Mouse (Mus musculus) heart, postnatal 14 days (tissue): ENCODE measurements at regions not wholly inside any gene's neighbourhood (a gene's known extent, or its start where the extent isn't known, plus 50 kb on each side); places are given as distances from the start of the nearest gene placed in this dataset.
A peak's percentile ranks its signal among the peaks of the same experiment; 100 is the strongest.

ENCODE experiments used
- DNase-seq, 2 experiments: peaks; one replicate each; pipeline ENCODE4 v3.0.0; 2021 to 2022
- intact Hi-C: fragments of 180-260 bp; cut with DNase I; formaldehyde crosslinking; loops from one replicate; pipeline ENCODE4 v1.15.1; 2025

DNA sequence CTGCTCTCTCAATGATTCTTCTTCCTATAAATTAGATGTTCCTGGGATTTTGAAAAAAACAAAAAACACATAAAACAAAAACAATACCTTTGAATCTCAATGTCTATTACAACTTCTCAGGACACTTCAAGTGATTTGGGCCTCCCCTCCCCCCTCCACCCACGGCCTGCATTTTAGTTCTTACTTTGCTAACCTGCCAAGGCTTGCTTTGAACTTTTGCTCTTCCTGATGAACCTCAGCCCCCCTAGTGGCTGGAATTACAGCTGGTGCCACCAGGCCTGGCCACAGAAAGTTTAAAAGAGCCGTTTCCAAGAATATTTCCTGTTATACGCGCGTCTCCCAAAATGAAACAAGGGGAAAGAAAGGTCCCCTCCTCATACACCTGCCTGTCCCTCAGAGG is 253.4 kb downstream of the Ajap1 start:
- intact Hi-C loops = no loop called here
- DNase-seq = no peak

DNA sequence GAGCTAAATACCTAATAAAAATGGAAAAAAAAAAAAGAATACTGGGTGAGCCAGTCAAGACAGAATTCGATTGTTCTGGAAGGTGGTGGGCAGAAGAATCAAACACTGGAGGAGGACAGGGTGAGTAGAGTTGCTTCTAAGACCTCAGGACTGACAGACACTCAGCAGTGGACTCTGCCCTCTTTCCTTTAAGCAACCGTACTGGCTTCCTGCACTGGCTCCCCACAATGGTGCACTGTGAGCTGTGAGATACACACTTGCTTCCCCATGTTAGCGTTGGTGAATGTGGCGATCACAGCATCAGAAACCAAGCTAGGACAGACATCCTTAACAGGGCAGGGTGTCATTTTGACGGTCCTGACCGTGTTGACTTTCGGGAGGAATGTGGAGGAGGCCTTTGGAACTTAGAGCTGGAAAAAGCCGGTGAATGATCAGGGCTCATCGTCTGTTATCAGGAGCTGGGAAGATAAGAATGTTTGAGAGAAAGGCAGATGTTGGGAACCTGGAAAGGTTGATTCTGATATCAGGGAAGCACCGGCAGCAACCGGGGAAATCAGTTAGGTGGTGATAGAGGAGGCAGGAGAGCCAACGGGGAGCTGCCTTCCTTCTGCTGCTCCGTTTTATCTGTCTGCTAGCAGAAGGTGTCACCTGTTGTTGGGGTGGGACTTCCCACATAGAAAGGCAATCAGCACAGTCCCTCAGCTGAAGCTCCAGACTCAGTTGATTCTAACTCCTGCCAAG is 254.8 kb downstream of the Ajap1 start:
- intact Hi-C loops = no loop called here
- DNase-seq = no peak

DNA sequence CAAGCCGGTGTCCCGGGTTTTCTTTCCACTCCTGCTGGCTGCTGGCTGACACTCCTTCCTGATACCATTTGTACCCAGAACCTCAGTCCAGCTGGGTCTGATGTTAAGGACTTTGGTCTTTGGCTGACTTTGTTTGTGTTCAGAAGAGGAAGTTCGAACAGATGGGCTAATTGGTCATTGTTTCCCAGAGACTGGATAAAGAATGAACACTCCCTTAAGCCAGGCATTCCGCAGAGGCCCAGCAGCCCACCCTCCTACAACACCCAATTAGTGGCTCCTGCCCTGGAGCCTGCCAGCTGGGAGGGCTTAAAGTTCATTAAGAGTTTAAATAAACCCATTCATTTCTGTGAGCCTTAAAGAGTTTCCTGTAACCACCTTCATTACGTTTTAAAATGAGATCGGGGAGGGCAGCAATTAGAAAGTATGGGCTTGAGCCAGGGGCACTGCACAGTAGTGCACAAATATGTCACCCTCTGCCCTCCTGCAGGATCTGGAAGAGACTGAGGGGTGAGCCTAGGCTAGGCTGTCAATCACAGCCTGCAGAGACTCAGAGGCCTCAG is 257.9 kb downstream of the Ajap1 start:
- intact Hi-C loops = no loop called here

DNA sequence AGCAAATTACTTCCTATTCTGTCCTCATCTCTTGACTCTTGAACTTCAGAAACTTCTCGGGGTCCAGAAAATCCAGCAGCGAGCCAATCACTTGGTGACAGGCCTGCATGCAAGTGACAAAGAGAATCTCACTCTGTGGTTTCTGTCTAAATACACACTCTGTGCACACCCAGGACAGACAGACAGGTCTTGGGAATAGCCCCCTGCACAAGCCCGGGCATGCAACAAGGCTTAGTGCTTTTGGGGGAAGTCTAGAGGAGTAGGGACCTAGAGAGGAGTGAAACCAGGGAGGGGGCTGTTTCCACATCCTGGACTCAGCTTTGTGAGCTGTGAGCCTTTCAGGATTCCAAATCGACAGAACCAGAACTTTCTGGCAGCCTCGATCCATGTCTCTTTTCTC is 259.6 kb downstream of the Ajap1 start:
- DNase-seq = no peak
- intact Hi-C loops = no loop called here

More for the DNA sequence above, 257.9 kb downstream of the Ajap1 start:
- peak; percentile 11 to 23 for DNase-seq

DNA sequence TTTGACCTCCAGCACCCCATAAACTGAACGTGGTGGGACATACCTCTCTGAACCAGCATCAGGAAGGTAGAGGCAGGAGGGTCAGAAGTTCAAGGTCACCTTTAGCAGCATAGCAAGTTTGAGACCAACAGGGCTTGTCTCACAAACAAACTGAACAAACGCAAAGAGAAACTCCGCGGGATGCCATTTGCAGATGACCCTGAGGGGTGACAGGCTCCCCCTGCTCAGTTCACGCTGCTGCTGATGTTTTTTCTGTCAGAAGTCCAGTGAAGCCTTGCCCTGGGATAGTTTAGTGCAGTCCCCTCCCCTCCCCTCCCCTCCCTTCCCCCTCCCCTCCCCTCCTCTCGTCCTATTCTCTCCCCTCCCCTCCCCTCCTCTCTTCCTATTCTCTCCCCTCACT is 262.1 kb downstream of the Ajap1 start:
- DNase-seq = no peak
- intact Hi-C loops = no loop called here

DNA sequence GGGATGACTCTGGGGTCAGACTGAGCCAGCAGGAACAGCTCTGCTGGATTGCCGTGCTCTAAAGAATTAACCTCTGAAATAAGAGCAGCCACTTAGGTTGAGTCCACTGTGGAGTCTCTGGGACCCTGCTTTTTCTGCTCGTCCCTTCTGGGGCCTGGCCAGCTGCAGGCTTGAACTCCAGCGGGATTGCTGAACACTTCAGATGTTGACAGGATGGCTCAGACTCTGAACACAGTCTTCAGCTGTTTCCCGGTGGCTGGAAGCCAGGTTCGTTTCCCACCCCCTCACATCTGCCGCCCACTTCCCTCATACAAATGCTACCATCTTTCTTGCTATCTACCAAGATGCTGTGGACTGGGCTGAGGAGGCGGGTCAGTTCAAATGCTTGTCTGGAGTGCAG is 262.5 kb downstream of the Ajap1 start:
- DNase-seq = peak; percentile 46 to 52
- intact Hi-C loops = no loop called here

DNA sequence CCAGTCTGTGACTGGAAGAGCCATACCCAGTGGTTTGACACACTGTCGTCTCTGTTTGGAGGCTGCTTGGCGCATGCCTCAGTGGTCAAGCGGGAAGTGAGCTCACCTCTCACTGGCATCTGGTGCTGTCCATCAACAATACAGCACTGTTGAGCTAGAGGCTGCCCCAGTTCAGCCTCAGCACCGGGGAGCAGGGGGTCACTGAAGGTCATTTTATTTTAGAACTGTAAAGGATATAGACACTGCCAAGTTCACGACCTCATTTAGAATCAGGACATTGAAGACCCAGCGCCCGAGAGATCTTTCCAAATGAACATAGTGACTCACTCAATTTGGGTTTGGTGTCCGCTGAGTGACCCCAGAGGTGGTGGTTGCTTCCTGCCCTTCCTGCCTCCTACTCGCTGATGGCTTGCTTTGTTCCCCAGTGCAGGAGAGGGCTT is 265.1 kb downstream of the Ajap1 start:
- intact Hi-C loops = no loop called here
- DNase-seq = peak; percentile 17 to 23

DNA sequence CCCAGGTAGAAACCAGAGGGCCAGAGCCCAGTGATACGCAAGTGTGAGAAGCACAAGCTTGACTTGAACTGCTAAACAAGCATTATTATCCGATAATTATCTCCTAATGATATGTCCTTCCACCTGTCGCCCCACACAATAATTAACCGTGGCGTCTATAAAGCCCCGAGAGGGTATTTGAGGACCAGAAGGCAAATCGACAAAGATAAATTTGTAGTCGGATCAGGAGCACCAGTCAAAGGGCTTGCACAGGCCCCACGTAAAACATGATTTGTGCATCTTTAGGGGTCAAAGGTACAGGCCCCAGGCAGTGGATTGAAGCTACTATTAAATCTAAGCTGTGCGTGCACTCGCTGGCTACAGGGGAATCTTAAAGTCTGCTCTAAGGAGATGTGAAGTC is 270.5 kb downstream of the Ajap1 start:
- DNase-seq = no peak
- intact Hi-C loops = no loop called here

DNA sequence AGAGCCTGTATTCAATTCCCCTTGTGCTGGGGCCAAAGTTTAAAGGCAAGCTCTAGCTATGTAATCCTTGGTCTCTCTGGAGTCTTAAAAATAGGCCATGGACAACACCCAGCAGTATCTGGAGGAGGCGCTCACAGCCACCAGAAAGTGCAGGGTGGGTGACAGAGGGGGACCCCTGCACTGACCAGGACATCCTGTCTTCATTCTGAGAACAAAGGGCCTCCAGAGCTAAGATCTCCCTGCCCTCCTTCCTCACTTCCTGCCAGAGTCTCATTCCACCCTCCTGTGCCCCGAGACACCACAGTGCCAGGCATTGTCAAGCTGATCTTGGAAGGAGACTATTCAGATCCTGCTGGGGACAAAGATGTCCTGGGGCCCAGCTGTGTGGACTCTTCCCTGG is 273.8 kb downstream of the Ajap1 start:
- intact Hi-C loops = no loop called here
- DNase-seq = no peak

DNA sequence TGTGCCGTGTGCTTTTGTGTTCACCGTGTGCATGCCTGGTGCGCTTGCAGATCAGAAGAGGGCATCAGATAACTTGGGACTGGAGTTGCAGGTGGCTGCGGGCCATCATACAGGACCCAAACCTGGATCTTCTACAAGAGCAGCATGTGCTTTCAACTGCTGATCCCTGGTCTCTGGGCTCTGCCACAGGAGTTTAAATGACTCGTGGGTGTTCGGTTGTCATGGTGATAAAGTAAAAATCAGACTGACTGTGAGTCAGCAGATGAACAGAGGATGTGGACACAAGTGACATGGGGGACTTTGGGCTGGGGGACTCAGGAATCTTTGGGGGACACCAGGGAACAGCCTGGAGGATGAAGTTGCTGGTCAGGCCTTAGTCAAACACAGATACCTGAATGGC is 274.4 kb downstream of the Ajap1 start:
- no peak for DNase-seq
- intact Hi-C loops = no loop called here

DNA sequence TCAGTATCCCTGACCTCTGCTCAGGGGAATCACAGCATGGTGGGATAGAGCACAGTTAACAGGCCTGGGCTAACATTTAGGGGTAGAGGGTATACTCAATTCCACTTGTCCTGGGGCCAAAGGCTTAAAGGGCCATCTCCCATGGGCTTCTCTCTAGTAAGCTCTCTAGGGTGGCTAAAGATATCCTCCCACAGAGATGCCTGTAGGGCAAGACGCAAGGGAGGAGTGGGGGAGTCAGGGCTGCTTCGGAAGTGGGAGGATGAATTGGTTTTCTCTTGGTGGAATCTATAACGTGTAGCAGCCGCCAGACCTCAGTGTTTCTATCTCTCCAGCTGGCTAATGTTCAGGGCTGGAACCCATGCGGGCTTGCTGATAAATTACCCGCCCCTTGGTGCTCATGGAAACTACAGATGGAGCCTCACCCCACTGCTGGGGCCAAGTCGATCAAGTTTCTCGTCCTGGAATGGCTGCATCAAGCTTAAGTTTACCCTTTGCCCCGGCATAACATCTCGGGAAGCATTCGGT is 275.0 kb downstream of the Ajap1 start:
- intact Hi-C loops = no loop called here
- DNase-seq = no peak

DNA sequence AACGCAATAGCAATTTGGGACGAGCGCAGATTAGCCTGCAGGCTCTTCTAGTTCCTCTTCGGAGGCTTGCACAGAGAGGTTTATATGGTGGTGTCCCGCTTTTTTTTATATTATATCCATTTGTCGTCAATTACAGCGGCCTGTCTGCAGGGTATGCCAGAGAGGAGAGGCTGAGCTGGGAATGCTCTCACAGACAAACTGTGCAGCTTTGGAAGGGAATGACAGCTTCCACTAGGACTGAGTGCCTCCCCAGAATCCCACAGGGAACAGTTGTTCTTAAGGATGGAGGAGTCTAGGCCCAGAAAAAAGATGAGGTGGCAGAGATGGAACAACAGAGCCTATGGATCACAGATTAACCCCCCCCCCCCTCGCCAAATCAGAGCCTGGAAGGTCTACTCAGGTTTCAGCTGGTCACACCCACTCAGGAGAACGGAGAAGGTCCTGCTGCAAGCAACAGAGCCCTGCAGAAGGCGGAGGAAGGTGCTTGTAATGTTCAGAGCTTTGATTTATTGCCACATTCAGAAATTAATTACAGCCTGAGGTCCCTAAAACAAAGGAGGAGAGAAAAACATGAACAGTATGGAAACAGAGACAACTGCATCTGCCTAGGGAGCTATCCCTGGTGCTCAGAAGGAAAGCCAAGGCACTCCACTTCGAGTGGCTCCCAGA is 275.7 kb downstream of the Ajap1 start:
- intact Hi-C loops = no loop called here
- DNase-seq = no peak

DNA sequence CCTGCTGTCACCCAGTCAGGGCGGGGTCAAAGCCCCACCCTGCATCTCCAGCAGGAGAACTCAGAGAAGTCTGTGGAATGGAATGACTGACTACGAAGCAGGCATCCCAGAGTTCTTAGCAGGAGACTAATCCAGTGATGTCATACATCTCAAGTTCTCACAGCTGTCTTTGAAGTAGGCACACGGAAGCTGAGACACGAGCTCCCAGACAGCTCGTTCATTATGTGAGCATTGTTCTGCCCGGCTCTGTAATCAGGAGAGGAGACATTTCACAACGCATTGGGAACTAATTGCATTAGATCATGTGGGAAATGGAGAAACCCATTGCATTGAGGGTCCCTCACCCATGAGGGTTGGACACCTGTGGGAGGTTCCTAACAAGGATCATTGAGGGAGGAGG is 277.8 kb downstream of the Ajap1 start:
- no peak for DNase-seq
- intact Hi-C loops = no loop called here

DNA sequence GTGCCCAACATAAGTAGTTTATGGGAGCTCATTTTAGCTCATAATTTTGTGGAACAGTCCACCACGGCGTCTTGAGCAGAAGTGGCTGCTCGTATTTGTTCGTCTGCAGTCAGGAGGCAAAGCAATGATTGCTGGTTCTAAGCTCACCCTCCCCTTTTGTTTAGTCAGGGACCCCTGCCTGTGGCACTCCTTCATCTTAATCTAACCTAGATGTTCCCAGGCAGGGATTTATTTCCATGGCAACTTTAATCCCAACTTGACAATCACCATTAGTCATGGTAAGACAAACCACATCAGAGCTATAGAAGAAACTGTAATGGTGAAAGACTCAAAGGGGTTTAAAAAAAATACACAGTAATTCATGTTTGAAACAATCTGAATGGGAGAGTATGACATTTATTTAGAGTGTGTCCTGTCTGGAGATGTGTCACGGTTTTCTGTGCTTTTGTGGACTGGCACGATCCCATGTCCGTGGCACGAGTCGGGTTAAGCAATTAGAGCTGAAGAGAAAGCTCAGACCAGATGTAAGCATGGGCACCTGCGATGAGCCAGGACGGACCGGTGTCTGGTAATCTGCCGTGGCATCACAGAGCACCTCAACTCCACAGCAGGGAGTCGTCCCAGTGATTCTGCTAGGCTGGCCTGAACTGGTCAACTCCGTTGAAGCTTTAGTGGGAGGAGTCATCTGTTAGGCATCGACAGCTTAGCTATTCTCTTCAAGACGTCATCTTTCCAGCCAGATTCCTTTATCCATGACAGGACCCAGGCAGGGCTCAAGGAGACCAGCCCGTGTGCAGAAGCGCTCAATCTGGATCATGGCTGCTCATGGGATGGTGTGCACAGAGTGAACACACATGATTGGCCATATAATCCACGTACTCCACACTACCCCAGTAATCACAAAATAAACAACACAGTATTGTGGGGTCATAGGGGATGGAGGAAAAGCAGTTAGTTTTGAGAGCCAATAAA is 281.5 kb downstream of the Ajap1 start:
- no peak for DNase-seq
- intact Hi-C loops = no loop called here

DNA sequence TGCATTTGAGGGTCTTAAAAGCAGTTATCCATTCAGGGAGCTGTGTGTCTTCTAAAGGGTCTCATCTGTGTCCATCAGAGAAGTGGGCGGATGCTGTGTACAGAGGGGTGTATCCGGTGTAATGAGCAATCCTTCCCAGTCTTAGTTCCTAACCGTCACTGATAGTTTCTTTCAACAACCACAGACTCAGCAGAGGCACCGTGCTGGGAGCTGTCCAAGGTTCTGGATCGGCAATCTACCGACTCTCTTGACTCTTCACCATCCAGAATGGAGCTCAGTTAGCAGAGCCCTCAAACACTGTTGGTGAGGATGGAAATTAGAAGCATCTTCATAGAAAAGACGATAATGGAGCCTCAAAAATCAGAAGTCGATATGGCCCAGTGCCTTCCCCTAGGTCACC is 293.1 kb downstream of the Ajap1 start:
- peak; percentile 66 to 76 for DNase-seq
- intact Hi-C loops = no loop called here

DNA sequence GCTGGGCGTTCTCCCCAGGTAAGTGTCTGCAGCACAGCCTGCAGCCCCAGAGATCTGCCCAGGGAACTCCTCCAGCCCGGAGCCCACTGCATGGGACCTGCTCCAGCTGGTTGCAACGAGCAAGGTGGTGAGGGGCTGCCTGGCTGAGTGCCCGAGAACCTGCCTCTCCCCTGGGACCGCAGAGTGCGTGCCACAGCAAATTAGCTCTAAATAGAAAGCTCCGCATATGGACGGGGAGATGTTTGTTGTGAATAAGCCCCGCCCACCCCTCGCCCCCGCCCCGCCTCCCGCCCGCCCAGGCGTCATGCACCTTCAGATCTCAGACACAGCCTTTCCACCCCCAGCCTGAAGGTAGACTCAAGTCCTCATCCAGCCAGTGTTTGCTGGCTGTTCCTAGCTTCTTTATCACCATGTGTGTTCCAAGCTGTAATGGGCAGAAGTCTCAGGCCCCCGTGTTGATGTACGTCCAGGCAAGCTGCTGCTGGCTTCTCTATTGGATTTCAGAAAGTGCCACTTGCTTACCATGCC is 294.0 kb downstream of the Ajap1 start:
- no peak for DNase-seq
- intact Hi-C loops = no loop called here

DNA sequence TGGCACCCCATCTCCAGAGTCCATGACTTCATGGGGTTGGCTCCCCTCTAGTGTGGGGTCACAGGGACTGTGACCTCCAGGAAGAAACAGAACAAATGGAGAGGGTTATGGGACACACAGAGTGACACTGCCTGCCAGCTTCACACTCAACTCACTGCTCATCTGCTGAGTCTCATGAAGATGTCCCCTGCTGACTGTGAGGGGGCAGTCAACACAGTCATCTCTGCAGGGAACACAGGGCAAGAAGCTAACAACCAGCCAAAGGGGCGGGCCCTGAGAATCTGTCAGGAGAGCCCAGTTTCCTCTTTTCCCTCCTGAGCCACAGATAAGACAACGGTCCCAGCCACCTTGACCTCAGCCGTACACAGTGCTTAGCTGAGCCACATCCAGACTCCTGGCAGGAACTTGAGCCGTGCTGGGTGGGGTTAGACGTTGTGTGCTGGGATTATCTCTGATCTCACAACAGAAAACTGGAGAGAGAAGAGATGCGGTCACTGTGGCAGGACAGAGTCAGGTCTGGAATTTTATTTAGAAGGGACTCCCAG is 294.6 kb downstream of the Ajap1 start:
- no peak for DNase-seq
- intact Hi-C loops = no loop called here

DNA sequence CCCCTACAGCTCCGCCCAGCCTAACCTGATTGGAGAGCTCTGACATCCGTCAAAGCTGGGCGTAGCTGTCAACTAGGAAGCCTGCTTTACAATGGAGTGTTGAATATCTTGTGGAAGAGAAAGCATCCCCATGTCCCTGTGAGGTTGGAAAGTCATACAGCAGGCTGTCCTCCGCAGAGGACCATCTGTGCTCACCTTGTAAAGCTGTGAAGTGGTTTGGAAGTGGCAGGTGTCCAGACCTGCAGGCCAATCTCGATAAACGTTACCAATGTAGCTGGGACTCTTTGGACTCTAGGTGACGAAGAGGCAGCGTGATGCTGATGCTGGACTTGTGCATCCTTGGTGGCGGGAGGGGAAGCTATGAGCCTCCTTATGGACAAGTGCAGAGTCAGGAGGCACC is 305.1 kb downstream of the Ajap1 start:
- intact Hi-C loops = loop anchor here (10.0 kb wide), 2 partner anchors 167 to 307 kb away; partner anchors contain the start of gene Ajap1
- DNase-seq = no peak

DNA sequence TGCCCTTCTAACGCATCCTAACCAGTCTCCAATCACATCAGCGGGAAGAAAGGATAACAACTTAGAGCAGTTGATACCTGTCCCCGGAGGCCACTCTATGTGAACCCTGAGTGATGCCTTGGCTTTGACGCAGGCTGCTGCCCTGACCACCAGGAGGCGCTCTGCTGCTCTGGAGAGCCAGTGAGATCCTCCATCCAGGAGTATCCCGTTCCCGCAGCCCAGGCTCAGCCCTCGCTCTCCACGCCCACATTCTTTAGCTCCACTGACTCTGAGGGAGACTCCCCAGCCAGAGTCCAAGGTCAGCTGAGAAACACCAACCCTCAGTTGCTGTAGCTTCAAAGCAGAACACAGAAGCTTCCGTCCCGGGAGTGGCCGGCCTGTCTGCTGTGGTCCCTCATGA is 307.0 kb downstream of the Ajap1 start:
- DNase-seq = peak; percentile 42 to 61
- intact Hi-C loops = loop anchor here (10.0 kb wide), 2 partner anchors 169 to 309 kb away; partner anchors contain the start of gene Ajap1

DNA sequence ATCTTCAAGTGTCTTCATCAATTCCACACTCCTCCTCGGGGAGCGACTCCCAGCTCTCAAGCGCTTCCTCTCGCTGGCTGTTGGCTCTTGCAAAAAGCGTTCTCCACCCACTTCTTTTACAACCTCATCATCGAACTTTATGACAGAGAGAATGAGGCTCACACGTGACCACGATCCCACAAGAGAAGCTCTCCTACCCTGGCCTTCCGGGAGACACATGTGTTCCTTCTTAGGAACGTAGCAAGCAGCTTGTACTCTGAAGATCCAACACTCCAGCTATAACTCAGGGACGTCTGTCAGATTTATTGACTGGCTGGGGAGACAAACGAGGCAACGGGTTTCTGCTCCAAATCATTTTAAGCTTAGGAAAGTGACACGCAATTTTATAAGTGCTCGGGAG is 307.5 kb downstream of the Ajap1 start:
- DNase-seq = no peak
- intact Hi-C loops = loop anchor here (10.0 kb wide), 2 partner anchors 170 to 310 kb away; partner anchors contain the start of gene Ajap1
